Mouse (Mus musculus) midbrain, embryonic 10.5 days (tissue): ENCODE data around the gene Lmod2. TPM values are rescaled to one million over a fixed set of nuclear protein-coding genes. Genes with fewer than 3 reads are reported as not detected.

Source experiments
- DNase-seq: peaks from one replicate; pipeline ENCODE4 v3.0.0-alpha.2; 2017; ENCODE audit warnings: low spot score
- H3K27ac ChIP-seq: fragments of 300-500 bp; sonication (generic); replicated peaks from 2 replicates; pipeline ENCODE4 v1.5.1; 2016; ENCODE audit warnings: mild to moderate bottlenecking
- H3K27me3 ChIP-seq: fragments of 300-500 bp; sonication (generic); 2 replicates; pipeline ENCODE4 v1.6.1; 2016; ENCODE audit warnings: low read depth, mild to moderate bottlenecking; ENCODE audit not compliant: poor library complexity, severe bottlenecking
- H3K36me3 ChIP-seq: fragments of 300-500 bp; sonication (generic); 2 replicates; pipeline ENCODE4 v1.6.1; 2016; ENCODE audit warnings: mild to moderate bottlenecking, moderate library complexity
- H3K4me1 ChIP-seq: fragments of 300-500 bp; sonication (generic); 2 replicates; pipeline ENCODE4 v1.6.1; 2016
- H3K4me3 ChIP-seq: fragments of 300-500 bp; sonication (generic); 2 replicates; pipeline ENCODE4 v1.5.1; 2016; ENCODE audit warnings: mild to moderate bottlenecking, moderate library complexity
- H3K9me3 ChIP-seq: fragments of 300-500 bp; sonication (generic); replicated peaks from 2 replicates; pipeline ENCODE4 v1.6.1; 2016; ENCODE audit warnings: mild to moderate bottlenecking
- WGBS: fragments of 180-500 bp; shearing (Covaris S2); methylation state at CpG from one replicate; pipeline ENCODE4 v1.1.7; 2016; 5-methylcytosine and 5-hydroxymethylcytosine counted together
- polyA plus RNA-seq: library from polyadenylated mRNA; unstranded; fragments of >200 nt; fragmentation: Nextera tagmentation; extraction: Ambion mirVana; gene quantifications from 2 replicates; pipeline ENCODE4 v1.2.1, GENCODE M21; 2016

Gene Lmod2
- polyA plus RNA-seq, 1 experiment from 2014 or later = 0.15 TPM

GRCm38 (mm10) chr6:24651538-24651937 lies 54.0 kb downstream of the Lmod2 start:
- 82% methylated on average over 7 of the region's 7 CpGs for WGBS
- Histone ChIP-seq H3K36me3 (peaks cover 15% of the 10 kb centered on the region), H3K9me3 (no peaks in the 10 kb centered on the region), H3K27ac (no peak overlapping the region), H3K4me3 (no peak overlapping the region), H3K4me1 (no peaks in the 10 kb centered on the region), H3K27me3 (no peaks in the 10 kb centered on the region)
- no peak for DNase-seq

Other genes starting within 250 kb of the Lmod2 start
- 0.07 and 0.09 TPM in 2 replicates for gene Iqub, start 82.7 kb upstream of the Lmod2 start, polyA plus RNA-seq
- 247 and 264 TPM in 2 replicates for gene Ndufa5, start 69.7 kb upstream of the Lmod2 start, polyA plus RNA-seq
- gene Asb15, start 69.6 kb upstream of the Lmod2 start, polyA plus RNA-seq = not detected in 2 replicates
- gene Wasl, start 67.2 kb downstream of the Lmod2 start, polyA plus RNA-seq = 60.9 and 62.0 TPM in 2 replicates
- not detected in 2 replicates for gene Hyal6, start 135.5 kb downstream of the Lmod2 start, polyA plus RNA-seq
- gene Hyal4, start 150.6 kb downstream of the Lmod2 start, polyA plus RNA-seq = not detected in 2 replicates
- not detected in 2 replicates for gene Spam1, start 193.4 kb downstream of the Lmod2 start, polyA plus RNA-seq